Mouse (Mus musculus) embryonic facial prominence, embryonic 12.5 days (tissue): ENCODE results near the gene Rbm33. TPM values are rescaled to one million over a fixed set of nuclear protein-coding genes. Genes with fewer than 3 reads are reported as not detected.

ENCODE experiments used
- ATAC-seq: fragments of 200-750 bp; cut with Nextera tagmentation; 2 replicates; pipeline ENCODE4 v1.8.0; 2017; ENCODE audit not compliant: insufficient number of reproducible peaks, insufficient read depth, low FRiP score, low TSS enrichment
- H3K27ac ChIP-seq: fragments of 300-500 bp; sonication (generic); 2 replicates; pipeline ENCODE4 v1.5.1; 2016; ENCODE audit warnings: mild to moderate bottlenecking
- H3K27me3 ChIP-seq: fragments of 300-500 bp; sonication (generic); 2 replicates; pipeline ENCODE4 v1.6.1; 2016; ENCODE audit warnings: mild to moderate bottlenecking, moderate library complexity
- H3K36me3 ChIP-seq: fragments of 300-500 bp; sonication (generic); 2 replicates; pipeline ENCODE4 v1.6.1; 2016; ENCODE audit warnings: mild to moderate bottlenecking
- H3K4me1 ChIP-seq: fragments of 300-500 bp; sonication (generic); 2 replicates; pipeline ENCODE4 v1.6.1; 2016
- H3K4me2 ChIP-seq: fragments of 300-500 bp; sonication (generic); replicated peaks from 2 replicates; pipeline ENCODE4 v1.6.1; 2016; ENCODE audit warnings: mild to moderate bottlenecking, moderate library complexity
- H3K4me3 ChIP-seq: fragments of 300-500 bp; sonication (generic); 2 replicates; pipeline ENCODE4 v1.5.1; 2016; ENCODE audit warnings: mild to moderate bottlenecking
- H3K9ac ChIP-seq: fragments of 300-500 bp; sonication (generic); 2 replicates; pipeline ENCODE4 v1.6.1; 2016; ENCODE audit warnings: mild to moderate bottlenecking, moderate library complexity
- H3K9me3 ChIP-seq: fragments of 300-500 bp; sonication (generic); 2 replicates; pipeline ENCODE4 v1.6.1; 2016; ENCODE audit warnings: mild to moderate bottlenecking, moderate library complexity
- WGBS: fragments of 180-500 bp; shearing (Covaris S2); methylation state at CpG from one replicate; pipeline ENCODE4 v1.1.7; 2016; 5-methylcytosine and 5-hydroxymethylcytosine counted together
- polyA plus RNA-seq: library from polyadenylated mRNA; unstranded; fragments of >200 nt; fragmentation: Nextera tagmentation; extraction: Ambion mirVana; gene quantifications from 2 replicates; pipeline ENCODE4 v1.2.1, GENCODE M21; 2016

Gene Rbm33
- polyA plus RNA-seq, 1 experiment from 2014 or later = 17.6 TPM

GRCm38 (mm10) chr5:28299346-28299745 is 17.6 kb upstream of the Rbm33 start:
- Histone ChIP-seq H3K4me1 (no peaks in the 10 kb centered on the region), H3K9ac (no peak overlapping the region), H3K36me3 (no peaks in the 10 kb centered on the region), H3K4me2 (no peak overlapping the region), H3K27me3 (no peaks in the 10 kb centered on the region), H3K4me3 (no peak overlapping the region), H3K9me3 (no peaks in the 10 kb centered on the region), H3K27ac (no peak overlapping the region)
- WGBS = 83% methylated on average over 6 of the region's 6 CpGs
- ATAC-seq = no peak

- H3K27me3 ChIP-seq = no peaks in the 10 kb centered on the region
- H3K36me3 ChIP-seq = no peaks in the 10 kb centered on the region
- WGBS = 77% methylated on average over 1 of the region's 1 CpGs
- H3K4me3 ChIP-seq = no peak overlapping the region
- no peak for ATAC-seq
- H3K9ac ChIP-seq = no peak overlapping the region
- no peaks in the 10 kb centered on the region for H3K9me3 ChIP-seq
- H3K4me1 ChIP-seq = no peaks in the 10 kb centered on the region
- no peak overlapping the region for H3K4me2 ChIP-seq
- no peak overlapping the region for H3K27ac ChIP-seq
Observed at GRCm38 (mm10) chr5:28302671-28303070, 14.2 kb upstream of the Rbm33 start.

GRCm38 (mm10) chr5:28304551-28304950 is 12.4 kb upstream of the Rbm33 start:
- H3K4me1 ChIP-seq = no peaks in the 10 kb centered on the region
- no peak overlapping the region for H3K27ac ChIP-seq
- H3K4me2 ChIP-seq = no peak overlapping the region
- H3K9me3 ChIP-seq = no peaks in the 10 kb centered on the region
- no peak overlapping the region for H3K4me3 ChIP-seq
- no peaks in the 10 kb centered on the region for H3K27me3 ChIP-seq
- no peak overlapping the region for H3K9ac ChIP-seq
- ATAC-seq = no peak
- no peaks in the 10 kb centered on the region for H3K36me3 ChIP-seq

GRCm38 (mm10) chr5:28315526-28315925 is 1.4 kb upstream of the Rbm33 start:
- H3K4me3 ChIP-seq = no peak overlapping the region
- peaks cover 11% of the 10 kb centered on the region for H3K4me1 ChIP-seq
- H3K36me3 ChIP-seq = no peaks in the 10 kb centered on the region
- no peak overlapping the region for H3K9ac ChIP-seq
- H3K4me2 ChIP-seq = no peak overlapping the region
- ATAC-seq = no peak
- H3K9me3 ChIP-seq = no peaks in the 10 kb centered on the region
- 85% methylated on average over 8 of the region's 8 CpGs for WGBS
- H3K27me3 ChIP-seq = no peaks in the 10 kb centered on the region
- H3K27ac ChIP-seq = no peak overlapping the region

- ATAC-seq = no peak
- 2% methylated on average over 14 of the region's 14 CpGs for WGBS
Observed at GRCm38 (mm10) chr5:28316151-28316721, 685 bp upstream of the Rbm33 start.

GRCm38 (mm10) chr5:28317253-28317916 is 464 bp downstream of the Rbm33 start:
- Histone ChIP-seq H3K4me3 (peak overlapping the region; percentile 94), H3K4me1 (peaks cover 11% of the 10 kb centered on the region), H3K9me3 (no peaks in the 10 kb centered on the region), H3K4me2 (peak overlapping the region; percentile 69), H3K36me3 (no peaks in the 10 kb centered on the region), H3K27ac (peak overlapping the region; percentile 100), H3K9ac (peak overlapping the region; percentile 100), H3K27me3 (no peaks in the 10 kb centered on the region)
- peak; percentile 47 for ATAC-seq
- under 1% methylated on average over 44 of the region's 62 CpGs for WGBS

More at GRCm38 (mm10) chr5:28316151-28316721, 685 bp upstream of the Rbm33 start:
- H3K27ac ChIP-seq = peak overlapping the region; percentile 100
- peak overlapping the region; percentile 69 for H3K4me2 ChIP-seq
- H3K9me3 ChIP-seq = no peaks in the 10 kb centered on the region
- peak overlapping the region; percentile 100 for H3K9ac ChIP-seq
- peaks cover 11% of the 10 kb centered on the region for H3K4me1 ChIP-seq
- H3K4me3 ChIP-seq = peak overlapping the region; percentile 94
- no peaks in the 10 kb centered on the region for H3K36me3 ChIP-seq
- H3K27me3 ChIP-seq = no peaks in the 10 kb centered on the region

- peak overlapping the region; percentile 100; the same call in 1 of the 2 replicates for H3K9ac ChIP-seq
- peaks cover 11% of the 10 kb centered on the region for H3K4me1 ChIP-seq
- H3K4me3 ChIP-seq = peak overlapping the region; percentile 94
- no peak for ATAC-seq
- H3K36me3 ChIP-seq = no peaks in the 10 kb centered on the region
- no peaks in the 10 kb centered on the region for H3K27me3 ChIP-seq
- 9% methylated on average over 3 of the region's 3 CpGs for WGBS
- peak overlapping the region; percentile 69 for H3K4me2 ChIP-seq
- H3K9me3 ChIP-seq = no peaks in the 10 kb centered on the region
- no peak overlapping the region for H3K27ac ChIP-seq
Observed at GRCm38 (mm10) chr5:28317917-28318267, 971 bp downstream of the Rbm33 start.

- WGBS = 62% methylated on average over 2 of the region's 2 CpGs
- H3K27me3 ChIP-seq = no peaks in the 10 kb centered on the region
- H3K9ac ChIP-seq = 0 out of 2 replicates have a peak overlapping the region, but pooled peaks have one; percentile 100
- H3K4me3 ChIP-seq = peak overlapping the region; percentile 94; the same call in 1 of the 2 replicates
- H3K36me3 ChIP-seq = no peaks in the 10 kb centered on the region
- H3K4me1 ChIP-seq = peaks cover 11% of the 10 kb centered on the region
- no peak overlapping the region for H3K27ac ChIP-seq
- no peaks in the 10 kb centered on the region for H3K9me3 ChIP-seq
- peak overlapping the region; percentile 69 for H3K4me2 ChIP-seq
- ATAC-seq = no peak
Observed at GRCm38 (mm10) chr5:28318671-28319070, 1.8 kb downstream of the Rbm33 start.

- no peak for ATAC-seq
Observed at GRCm38 (mm10) chr5:28321769-28322168, 4.8 kb downstream of the Rbm33 start.

GRCm38 (mm10) chr5:28322189-28322588 is 5.3 kb downstream of the Rbm33 start:
- Histone ChIP-seq H3K27ac (no peak overlapping the region), H3K9me3 (no peaks in the 10 kb centered on the region), H3K4me3 (no peak overlapping the region), H3K36me3 (no peaks in the 10 kb centered on the region), H3K27me3 (no peaks in the 10 kb centered on the region), H3K4me2 (no peak overlapping the region), H3K4me1 (peaks cover 14% of the 10 kb centered on the region), H3K9ac (no peak overlapping the region)
- no peak for ATAC-seq
- 83% methylated on average over 3 of the region's 3 CpGs for WGBS

More at GRCm38 (mm10) chr5:28321769-28322168, 4.8 kb downstream of the Rbm33 start:
- H3K9me3 ChIP-seq = no peaks in the 10 kb centered on the region
- no peak overlapping the region for H3K9ac ChIP-seq
- H3K27ac ChIP-seq = no peak overlapping the region
- no peaks in the 10 kb centered on the region for H3K27me3 ChIP-seq
- H3K4me2 ChIP-seq = no peak overlapping the region
- 96% methylated on average over 1 of the region's 1 CpGs for WGBS
- peaks cover 14% of the 10 kb centered on the region for H3K4me1 ChIP-seq
- H3K36me3 ChIP-seq = no peaks in the 10 kb centered on the region
- H3K4me3 ChIP-seq = no peak overlapping the region

- ATAC-seq = no peak
Observed at GRCm38 (mm10) chr5:28323822-28324221, 6.9 kb downstream of the Rbm33 start.

GRCm38 (mm10) chr5:28324457-28324856 is 7.5 kb downstream of the Rbm33 start:
- Histone ChIP-seq H3K27me3 (no peaks in the 10 kb centered on the region), H3K4me1 (peaks cover 4% of the 10 kb centered on the region; the same call in 1 of the 2 replicates), H3K36me3 (no peaks in the 10 kb centered on the region), H3K4me2 (no peak overlapping the region), H3K9ac (no peak overlapping the region), H3K27ac (no peak overlapping the region), H3K9me3 (no peaks in the 10 kb centered on the region), H3K4me3 (no peak overlapping the region)
- 69% methylated on average over 1 of the region's 1 CpGs for WGBS
- ATAC-seq = no peak

More at GRCm38 (mm10) chr5:28323822-28324221, 6.9 kb downstream of the Rbm33 start:
- H3K4me1 ChIP-seq = peaks cover 10% of the 10 kb centered on the region
- 92% methylated on average over 2 of the region's 2 CpGs for WGBS
- no peaks in the 10 kb centered on the region for H3K27me3 ChIP-seq
- no peak overlapping the region for H3K9ac ChIP-seq
- H3K36me3 ChIP-seq = no peaks in the 10 kb centered on the region
- no peak overlapping the region for H3K27ac ChIP-seq
- H3K4me3 ChIP-seq = no peak overlapping the region
- no peaks in the 10 kb centered on the region for H3K9me3 ChIP-seq
- no peak overlapping the region for H3K4me2 ChIP-seq
